Mouse (Mus musculus) neutrophil, adult 65 days (primary cell): ENCODE measurements around the gene Mmp9. TPM values are rescaled to one million over a fixed set of nuclear protein-coding genes. Genes with fewer than 3 reads are reported as not detected.

Experiments used
- total RNA-seq: library from RNA; stranded (reverse); gene quantifications from 2 replicates; pipeline ENCODE4 v1.2.4, GENCODE M21; 2023

Mmp9 gene
- 2,237 and 2,648 TPM in 2 replicates for total RNA-seq

DNA sequence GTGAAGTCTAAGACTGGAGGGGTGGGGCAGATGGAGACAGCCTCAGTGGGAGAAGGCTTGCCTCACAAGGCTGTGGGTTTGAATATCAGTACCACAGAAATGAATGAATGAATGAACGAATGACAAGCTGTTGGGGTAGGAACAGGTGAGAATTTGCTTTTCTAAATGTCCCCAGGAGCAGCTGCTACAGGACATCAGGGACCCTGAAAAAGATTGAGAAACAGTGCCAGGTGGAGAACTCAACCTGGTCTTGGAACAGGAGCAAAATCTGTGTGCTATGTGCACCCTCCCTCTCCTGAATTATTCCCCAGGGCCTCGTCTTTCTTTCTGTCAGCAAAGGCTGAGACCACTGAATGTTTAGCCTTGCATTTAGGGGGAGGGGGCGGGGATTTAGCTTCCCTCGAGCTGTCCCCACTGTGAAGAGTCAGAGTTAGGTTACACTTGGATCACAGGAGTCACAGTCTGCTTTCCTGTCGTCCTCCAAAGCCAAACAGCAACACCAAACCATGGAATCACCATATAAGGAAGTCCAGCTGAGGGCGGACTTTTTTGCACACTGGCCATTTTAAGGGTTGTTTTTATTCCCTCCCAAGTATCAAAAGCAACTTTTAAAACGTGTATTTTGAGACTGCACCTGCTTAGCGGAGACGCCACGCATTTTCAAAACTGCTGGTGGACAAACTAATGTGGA, at the start of gene Mmp9:
Gene Mmp9 (plus strand): TSS at position 641 of the 691 bp plus-strand sequence.

DNA sequence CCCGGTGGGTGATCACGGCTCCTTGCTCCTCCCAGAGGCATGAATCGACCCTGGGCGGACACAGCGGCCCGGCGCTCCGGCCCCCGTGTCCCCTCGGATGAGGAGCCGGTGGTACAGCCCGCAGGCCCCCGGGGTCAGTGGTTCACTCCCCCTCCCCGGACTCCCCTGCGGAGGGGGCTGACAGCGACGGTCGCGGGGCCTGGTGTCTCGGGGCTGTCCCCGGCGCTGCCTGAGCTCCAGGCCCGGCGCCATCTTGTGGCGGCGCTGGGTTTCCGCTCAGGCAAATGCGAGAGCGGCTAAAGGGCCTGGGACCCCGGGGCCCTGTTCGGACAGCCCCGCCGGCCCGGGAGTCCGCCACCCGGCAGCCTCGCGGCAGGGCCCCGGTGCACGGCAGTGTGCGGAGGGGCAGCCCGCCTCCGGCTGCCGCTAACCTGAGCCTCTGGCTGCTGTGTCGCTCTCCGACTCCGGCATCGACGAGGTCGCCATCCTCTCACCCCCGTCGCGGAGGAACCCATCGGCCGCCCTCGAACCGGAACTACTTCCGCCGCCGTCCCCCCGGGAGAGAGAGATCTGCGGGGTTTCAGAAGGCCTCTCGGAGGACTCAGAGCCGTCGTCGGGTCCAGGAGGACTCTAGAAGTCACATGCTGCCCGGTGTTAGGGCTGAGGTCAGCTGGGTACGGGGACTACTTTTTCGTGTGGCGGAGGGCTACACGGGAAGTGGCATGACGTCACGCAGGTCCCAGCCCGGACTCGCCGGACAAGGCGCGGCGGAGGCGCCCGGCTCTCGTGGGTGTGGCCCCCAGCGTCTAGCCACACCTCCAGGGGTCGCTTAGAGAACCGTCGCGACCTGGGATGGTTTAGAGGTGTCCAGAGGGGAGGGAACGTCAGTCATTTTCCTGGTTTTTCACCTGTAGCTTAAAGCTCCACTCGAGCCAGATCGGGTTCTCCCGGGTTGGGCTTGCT, 29.2 kb upstream of the Mmp9 start, which contains the start of gene Zfp335:
Gene Zfp335 (minus strand): TSS at position 672 of the 963 bp plus-strand sequence.

DNA sequence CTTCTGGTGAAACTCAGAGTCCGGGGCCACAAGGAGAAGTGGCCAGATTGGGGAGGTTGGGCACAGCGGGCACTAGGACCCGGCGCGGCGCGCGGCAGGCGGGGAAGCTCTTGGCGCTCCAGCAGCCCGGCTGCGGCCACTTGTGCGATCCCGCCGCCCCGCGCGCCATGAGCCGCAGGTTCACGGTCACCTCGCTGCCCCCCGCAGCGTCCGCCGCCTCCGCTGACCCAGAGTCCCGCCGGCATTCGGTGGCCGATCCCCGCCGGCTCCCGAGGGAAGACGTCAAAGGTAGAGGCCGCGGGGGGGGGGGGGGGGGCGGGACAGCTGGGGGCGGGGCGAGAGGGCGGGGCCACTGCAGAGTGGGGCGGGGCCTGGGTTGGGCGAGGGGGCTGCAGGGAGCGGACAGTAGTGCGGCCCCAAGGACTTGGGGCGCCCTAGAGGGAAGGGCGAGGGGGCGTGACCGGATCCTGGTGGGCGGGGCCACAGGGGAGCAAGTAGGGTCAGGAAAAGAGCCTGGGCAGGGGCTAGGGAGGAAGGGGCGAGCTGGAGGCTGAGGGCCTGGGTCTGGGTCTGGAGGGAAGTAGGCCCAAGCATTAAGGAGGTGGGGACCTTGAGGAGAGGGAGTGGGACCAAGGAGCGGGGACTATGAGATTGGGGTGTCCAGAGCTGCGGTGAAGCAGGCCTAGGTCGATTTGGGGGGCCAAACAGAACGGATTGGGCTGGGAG, 20.3 kb downstream of the Mmp9 start, which contains the start of gene Slc12a5:
Gene Slc12a5 (plus strand): TSS at position 87 of the 726 bp plus-strand sequence.

Other genes starting within 250 kb of the Mmp9 start
- not detected in 2 replicates for gene Spint4, start 242.3 kb upstream of the Mmp9 start, total RNA-seq
- gene Spint5, start 225.5 kb upstream of the Mmp9 start, total RNA-seq = not detected in 2 replicates
- gene Wfdc3, start 194.8 kb upstream of the Mmp9 start, total RNA-seq = not detected in 2 replicates
- 34.5 and 42.9 TPM in 2 replicates for gene Dnttip1, start 194.8 kb upstream of the Mmp9 start, total RNA-seq
- gene Ube2c, start 170.9 kb upstream of the Mmp9 start, total RNA-seq = 84.3 and 94.9 TPM in 2 replicates
- gene Tnnc2, start 160.8 kb upstream of the Mmp9 start, total RNA-seq = 0.73 TPM in 1 of 2 replicates, not detected in the other
- gene Snx21, start 155.0 kb upstream of the Mmp9 start, total RNA-seq = 2.2 and 2.6 TPM in 2 replicates
- 44.2 and 45.5 TPM in 2 replicates for gene Acot8, start 135.9 kb upstream of the Mmp9 start, total RNA-seq
- 1.5 and 1.7 TPM in 2 replicates for gene Zswim3, start 135.7 kb upstream of the Mmp9 start, total RNA-seq
- gene Zswim1, start 118.1 kb upstream of the Mmp9 start, total RNA-seq = 3.1 and 4.0 TPM in 2 replicates
- not detected in 2 replicates for gene Spata25, start 112.2 kb upstream of the Mmp9 start, total RNA-seq
- gene Ctsa, start 107.9 kb upstream of the Mmp9 start, total RNA-seq = 149 and 152 TPM in 2 replicates
- 0.66 and 1.6 TPM in 2 replicates for gene Neurl2, start 107.3 kb upstream of the Mmp9 start, total RNA-seq
- gene Pltp, start 83.1 kb upstream of the Mmp9 start, total RNA-seq = 1.7 and 3.0 TPM in 2 replicates
- 48.8 and 69.6 TPM in 2 replicates for gene Pcif1, start 61.5 kb upstream of the Mmp9 start, total RNA-seq
- 32.4 and 36.5 TPM in 2 replicates for gene Zfp335, start 29.0 kb upstream of the Mmp9 start, total RNA-seq
- gene Slc12a5, start 20.0 kb downstream of the Mmp9 start, total RNA-seq = 6.8 and 7.2 TPM in 2 replicates
- 13.5 TPM in 2 replicates for gene Ncoa5, start 94.1 kb downstream of the Mmp9 start, total RNA-seq
- gene Cd40, start 114.8 kb downstream of the Mmp9 start, total RNA-seq = 7.7 and 8.0 TPM in 2 replicates
- not detected in 2 replicates for gene 1700025C18Rik, start 150.0 kb downstream of the Mmp9 start, total RNA-seq